16 mouse cellular contexts compared by ENCODE assay signal in genomic region chr12:99417885-99418284, GRCm38 (mm10).
DNase-seq lines count a peak whose midpoint lies in the region; ATAC-seq and TF ChIP-seq lines count a peak whose summit lies in the region.
"Had no signal": no experiment of that assay in that cellular context is flagged by ENCODE, and none has a peak within 500 bp of the region (broad histone marks: within the 10 kb centered on the region; RNA-seq: fewer than 3 reads in every experiment).

No protein-coding gene starts in this region.

- no peak overlapping the region for H3K27ac ChIP-seq in lung, postnatal 0 days (ENCODE audit: low read length)
- H3K27ac ChIP-seq: forebrain, embryonic 13.5 days; heart, adult 2 months; macrophage; neural tube, embryonic 12.5 days had no signal

- H3K9ac ChIP-seq in lung, postnatal 0 days (replicated peaks; ENCODE audit: low read depth), result no peak overlapping the region
- H3K9ac ChIP-seq: forebrain, embryonic 13.5 days; lung, embryonic 14.5 days; neural tube, embryonic 12.5 days had no signal

- no peak for TF ChIP-seq EP300 in lung, postnatal 0 days (IDR thresholded peaks at IDR 0.05)

- no peak for ATAC-seq in lung, postnatal 0 days
- ATAC-seq: forebrain, embryonic 13.5 days had no signal

- H3K9me3 ChIP-seq in lung, postnatal 0 days (ENCODE audit: low read length), result no peaks in the 10 kb centered on the region
- H3K9me3 ChIP-seq: forebrain, embryonic 13.5 days; neural tube, embryonic 12.5 days had no signal

- H3K4me1 ChIP-seq in lung, postnatal 0 days (ENCODE audit: insufficient read depth, low read depth, low read length), result no peaks in the 10 kb centered on the region
- H3K4me1 ChIP-seq: forebrain, embryonic 13.5 days; neural tube, embryonic 12.5 days had no signal

- no peaks in the 10 kb centered on the region for H3K36me3 ChIP-seq in lung, postnatal 0 days (ENCODE audit: insufficient read depth, low read length)
- H3K36me3 ChIP-seq: neural tube, embryonic 12.5 days had no signal

- H3K4me3 ChIP-seq in lung, postnatal 0 days (ENCODE audit: low read depth, low read length), result no peak overlapping the region
- H3K4me3 ChIP-seq: forebrain, embryonic 13.5 days; heart, adult 2 months; neural tube, embryonic 12.5 days had no signal

- peak; percentile 51 for DNase-seq in right cerebral cortex, adult 18-20 months
- no peak for DNase-seq in right cerebral cortex, postnatal 4 days
- peak; percentile 20 for DNase-seq in layer of hippocampus, adult 9-10 months (ENCODE audit: low spot score)
- DNase-seq in right cerebral cortex, postnatal 10 days (ENCODE audit: low spot score in 2 of 2), result peak; percentile 46 to 64
- DNase-seq in yolk sac, embryonic 10.5 days (ENCODE audit: low spot score), result no peak
- no peak for DNase-seq in lung, postnatal 0 days (ENCODE audit: low spot score)
- DNase-seq in kidney, postnatal 14 days, result no peak
- DNase-seq: cerebellum, postnatal 14 days; heart, adult 2 months; lung, embryonic 14.5 days; thymus, postnatal 25 days had no signal

- no peaks in the 10 kb centered on the region for H3K27me3 ChIP-seq in lung, postnatal 0 days (replicated peaks; ENCODE audit: insufficient read depth, low read length)
- H3K27me3 ChIP-seq: forebrain, embryonic 13.5 days; neural tube, embryonic 12.5 days had no signal

- 72% methylated on average over 9 of the region's 9 CpGs for WGBS in lung, postnatal 0 days

- TF ChIP-seq CTCF in lung, postnatal 0 days (IDR thresholded peaks at IDR 0.05), result no peak

- no peak overlapping the region for H3K4me2 ChIP-seq in lung, postnatal 0 days (replicated peaks; ENCODE audit: low read depth, low read length)
- H3K4me2 ChIP-seq: forebrain, embryonic 13.5 days; liver, embryonic 11.5 days; lung, embryonic 14.5 days; midbrain, embryonic 11.5 days; neural tube, embryonic 12.5 days had no signal

Comparison
In these comparisons a context has a peak if more than half of its experiments do, and no peak if none do; other contexts are left out.
1. DNase-seq: peak in right cerebral cortex, adult 18-20 months (single experiment), layer of hippocampus, adult 9-10 months (single experiment) and right cerebral cortex, postnatal 10 days (2 of 2); none in right cerebral cortex, postnatal 4 days (single experiment), yolk sac, embryonic 10.5 days (single experiment), lung, postnatal 0 days (single experiment) and kidney, postnatal 14 days (single experiment).